Mouse (Mus musculus): ENCODE measurements around the gene Mgmt.

DNA sequence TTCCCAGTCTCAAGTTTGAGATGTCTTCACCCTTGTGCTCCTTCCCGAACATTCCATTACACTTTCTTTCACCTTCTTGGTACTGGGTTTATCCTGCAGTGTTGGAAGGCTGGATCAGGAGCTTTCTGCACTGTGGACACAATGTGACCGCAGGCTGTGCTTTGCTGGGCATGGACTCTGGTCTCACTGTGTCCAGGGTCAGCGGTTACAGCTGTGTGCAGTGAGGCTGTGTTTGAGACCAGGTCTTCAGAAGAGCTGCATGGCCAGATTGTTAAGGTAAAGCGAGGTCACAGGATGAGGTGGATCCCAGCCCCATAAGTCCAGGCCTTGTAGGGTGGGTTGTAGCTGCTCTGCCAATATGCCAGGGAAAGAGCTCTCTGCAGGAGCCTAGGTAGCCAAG is 18.5 kb downstream of the Mgmt start:
- TF ChIP-seq EP300 (IDR thresholded peaks at IDR 0.05; ENCODE audit: low read depth) (no peak), CTCF (IDR thresholded peaks at IDR 0.05; ENCODE audit: low read depth) (no peak)

Data from heart, postnatal 0 days (tissue).